Mouse (Mus musculus): Measurements from ENCODE around the gene Parp8. TPM values are rescaled to one million over a fixed set of nuclear protein-coding genes. Genes with fewer than 3 reads are reported as not detected.

The Parp8 gene
- 9.4 TPM for polyA plus RNA-seq (2014; fragmentation: Illumina TruSeq; extraction: RNeasy Lipid Tissue Mini Kit (QIAGEN cat#74804); ENCODE audit: low read depth, low replicate concordance)

DNA sequence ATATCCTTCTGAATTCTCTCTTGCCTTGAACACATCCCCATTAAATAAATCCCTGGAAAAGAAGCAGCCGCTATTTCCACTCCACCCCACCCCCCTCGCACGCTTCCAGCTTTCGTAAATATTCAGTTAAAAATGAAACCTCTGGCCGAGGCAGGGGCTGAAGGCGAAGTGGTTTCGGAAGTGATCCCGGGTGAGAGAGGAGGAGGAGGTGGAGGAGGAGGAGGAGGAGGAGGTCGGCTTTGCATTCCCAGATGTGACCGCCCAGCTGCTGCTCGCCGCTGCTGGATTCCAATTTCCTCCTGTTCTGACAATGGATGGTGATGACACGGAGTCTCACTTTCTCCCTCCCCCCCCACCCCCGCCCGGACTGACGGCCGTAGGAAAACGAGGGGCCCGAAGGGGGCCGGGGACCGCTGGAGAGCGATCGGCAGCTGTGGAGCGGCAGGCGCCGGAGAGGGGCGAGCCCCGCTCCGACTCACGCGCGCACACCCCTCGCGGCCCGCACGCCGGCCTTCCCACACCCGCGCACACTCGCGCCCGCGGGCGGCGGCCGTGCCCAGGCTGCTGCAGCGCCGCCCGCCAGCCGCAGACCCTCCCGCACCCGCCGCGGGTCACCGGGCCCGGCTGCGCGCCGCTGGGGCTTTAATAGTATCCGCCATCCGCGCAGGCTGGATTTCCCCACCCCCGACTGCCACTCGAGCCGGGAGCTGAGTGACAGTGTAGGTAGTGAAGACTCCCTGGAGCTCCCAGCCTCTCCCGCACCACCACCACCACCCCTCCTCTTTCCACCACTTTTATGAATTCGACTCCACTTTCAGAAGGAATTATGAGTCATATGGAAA is at the start of gene Parp8:
Parp8 (minus strand) TSS at position 312 of the 842 bp plus-strand sequence.

Other genes with a start within 250 kb of the Parp8 start
- 2.0 TPM for gene Emb, start 183.0 kb upstream of the Parp8 start, polyA plus RNA-seq (2014; fragmentation: Illumina TruSeq; extraction: RNeasy Lipid Tissue Mini Kit (QIAGEN cat#74804); ENCODE audit: low read depth, low replicate concordance)
- not detected for gene Gm17509, start 195.5 kb upstream of the Parp8 start, polyA plus RNA-seq (2014; fragmentation: Illumina TruSeq; extraction: RNeasy Lipid Tissue Mini Kit (QIAGEN cat#74804); ENCODE audit: low read depth, low replicate concordance)

All from heart, adult 10 weeks (tissue).